Mouse (Mus musculus): ENCODE data around the gene Mpv17l.

DNA sequence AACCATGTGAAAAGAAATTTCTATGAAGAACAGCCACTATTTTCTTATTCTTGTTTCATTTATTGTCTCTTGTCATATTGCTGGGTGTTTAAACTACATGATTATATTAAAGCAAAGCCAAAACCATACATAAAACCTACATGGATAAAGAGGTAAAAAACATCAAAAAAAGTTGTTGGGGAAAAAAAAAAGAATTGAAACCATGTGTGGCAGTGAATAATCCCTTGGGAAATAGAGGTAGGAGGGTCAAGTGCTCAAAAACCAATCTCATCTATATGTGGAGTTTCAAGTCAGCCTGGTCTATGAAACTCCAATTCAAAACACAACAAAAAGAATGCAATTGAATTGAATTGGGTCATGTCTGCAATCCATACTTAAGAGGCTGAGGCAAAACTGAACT lies 10.1 kb upstream of the Mpv17l start:
- TF ChIP-seq CTCF (IDR thresholded peaks at IDR 0.05; ENCODE audit: borderline replicate concordance, extremely low read depth, insufficient read depth, insufficient read length) (no peak), POLR2A (IDR thresholded peaks at IDR 0.05; ENCODE audit: borderline replicate concordance, extremely low read depth, insufficient read depth, insufficient read length, poor library complexity, severe bottlenecking) (no peak)

All from brain, embryonic 14.5 days (tissue).